Mouse (Mus musculus) bone marrow macrophage, adult 2 months (primary cell): ENCODE measurements around the gene Ncmap. TPM values are rescaled to one million over a fixed set of nuclear protein-coding genes. Genes with fewer than 3 reads are reported as not detected.

ENCODE experiments used
- H3K27ac ChIP-seq: 2 replicates; pipeline ENCODE4 v1.5.1; 2012; ENCODE audit warnings: low read depth, low read length; ENCODE audit not compliant: insufficient read depth
- H3K4me1 ChIP-seq: 2 replicates; pipeline ENCODE4 v1.6.1; 2012; ENCODE audit warnings: low read length; ENCODE audit not compliant: control insufficient read depth, insufficient read depth
- H3K4me3 ChIP-seq: 2 replicates; pipeline ENCODE4 v1.5.1; 2012; ENCODE audit warnings: mild to moderate bottlenecking, low read length, moderate library complexity; ENCODE audit not compliant: insufficient read depth
- CTCF ChIP-seq: IDR thresholded peaks from 2 replicates; pipeline ENCODE4 v1.5.1; 2012; ENCODE audit warnings: low read depth, mild to moderate bottlenecking, low read length, moderate library complexity
- POLR2A ChIP-seq: IDR thresholded peaks from 2 replicates; pipeline ENCODE4 v1.6.1; 2012; ENCODE audit warnings: mild to moderate bottlenecking, low read depth, low read length, borderline replicate concordance
- polyA plus RNA-seq: library from polyadenylated mRNA; stranded (reverse); fragments of >200 nt; gene quantifications from 2 replicates; pipeline ENCODE4 v1.2.4, GENCODE M21; 2012; ENCODE audit not compliant: missing spikeins, insufficient read depth, insufficient read length

Ncmap gene
- polyA plus RNA-seq, 1 experiment = not detected

GRCm38 (mm10) chr4:135401881-135402280 is 3.9 kb upstream of the Ncmap start:
- TF ChIP-seq CTCF (no peak), POLR2A (no peak)
- Histone ChIP-seq H3K4me3 (no peak overlapping the region), H3K4me1 (peaks cover 24% of the 10 kb centered on the region), H3K27ac (no peak overlapping the region)

GRCm38 (mm10) chr4:135397551-135397950 is 476 bp downstream of the Ncmap start:
- H3K4me3 ChIP-seq = peak overlapping the region; percentile 18; the same call in 1 of the 2 replicates
- TF ChIP-seq POLR2A (no peak), CTCF (no peak)
- H3K27ac ChIP-seq = no peak overlapping the region

GRCm38 (mm10) chr4:135396303-135396702 is 1.7 kb downstream of the Ncmap start:
- TF ChIP-seq POLR2A (no peak), CTCF (no peak)

More at GRCm38 (mm10) chr4:135397551-135397950, 476 bp downstream of the Ncmap start:
- H3K4me1 ChIP-seq = peaks cover under 1% of the 10 kb centered on the region

GRCm38 (mm10) chr4:135395375-135395774 is 2.7 kb downstream of the Ncmap start:
- H3K4me1 ChIP-seq = no peaks in the 10 kb centered on the region
- no peak overlapping the region for H3K27ac ChIP-seq
- TF ChIP-seq POLR2A (no peak), CTCF (no peak)
- no peak overlapping the region for H3K4me3 ChIP-seq

More at GRCm38 (mm10) chr4:135396303-135396702, 1.7 kb downstream of the Ncmap start:
- Histone ChIP-seq H3K4me1 (no peaks in the 10 kb centered on the region), H3K4me3 (no peak overlapping the region), H3K27ac (no peak overlapping the region)

GRCm38 (mm10) chr4:135394666-135395065 is 3.4 kb downstream of the Ncmap start:
- Histone ChIP-seq H3K4me3 (no peak overlapping the region), H3K4me1 (no peaks in the 10 kb centered on the region), H3K27ac (no peak overlapping the region)
- TF ChIP-seq CTCF (no peak), POLR2A (no peak)

GRCm38 (mm10) chr4:135393381-135393780 is 4.6 kb downstream of the Ncmap start:
- Histone ChIP-seq H3K4me3 (no peak overlapping the region), H3K4me1 (no peaks in the 10 kb centered on the region), H3K27ac (no peak overlapping the region)
- TF ChIP-seq CTCF = no peak
- no peak for TF ChIP-seq POLR2A

- no peak for TF ChIP-seq CTCF
- no peak for TF ChIP-seq POLR2A
- Histone ChIP-seq H3K27ac (no peak overlapping the region), H3K4me3 (no peak overlapping the region), H3K4me1 (no peaks in the 10 kb centered on the region)
These were observed 5.2 kb downstream of the Ncmap start for GRCm38 (mm10) chr4:135392801-135393200.

- Histone ChIP-seq H3K27ac (no peak overlapping the region), H3K4me1 (no peaks in the 10 kb centered on the region), H3K4me3 (no peak overlapping the region)
- TF ChIP-seq POLR2A = no peak
- no peak for TF ChIP-seq CTCF
These were observed 7.0 kb downstream of the Ncmap start for GRCm38 (mm10) chr4:135391014-135391413.

- no peak overlapping the region for H3K4me3 ChIP-seq
- TF ChIP-seq POLR2A (no peak), CTCF (no peak)
- no peak overlapping the region for H3K27ac ChIP-seq
- no peaks in the 10 kb centered on the region for H3K4me1 ChIP-seq
These were observed 12.4 kb downstream of the Ncmap start for GRCm38 (mm10) chr4:135385614-135386013.

GRCm38 (mm10) chr4:135382316-135382715 is 15.7 kb downstream of the Ncmap start:
- no peaks in the 10 kb centered on the region for H3K4me1 ChIP-seq

GRCm38 (mm10) chr4:135381355-135381754 is 16.7 kb downstream of the Ncmap start:
- Histone ChIP-seq H3K4me1 (no peaks in the 10 kb centered on the region), H3K27ac (no peak overlapping the region), H3K4me3 (no peak overlapping the region)
- no peak for TF ChIP-seq CTCF
- TF ChIP-seq POLR2A = no peak

More at GRCm38 (mm10) chr4:135382316-135382715, 15.7 kb downstream of the Ncmap start:
- Histone ChIP-seq H3K4me3 (no peak overlapping the region), H3K27ac (no peak overlapping the region)
- TF ChIP-seq CTCF (peak; percentile 98), POLR2A (no peak)
